Mouse (Mus musculus) left cerebral cortex, adult 18-20 months (tissue): Measurements from ENCODE around the gene Il6st. TPM values are rescaled to one million over a fixed set of nuclear protein-coding genes. Genes with fewer than 3 reads are reported as not detected.

Source experiments
- DNase-seq, 2 experiments: peaks; one replicate each; pipeline ENCODE4 v3.0.0; 2021 to 2022; ENCODE audit warnings: low spot score in 2 of 2, mixed read lengths in 1 of 2
- total RNA-seq, 2 experiments: library from RNA; stranded (reverse); gene quantifications; 2 replicates each; pipeline ENCODE4 v1.2.3; 2021

Gene Il6st
- total RNA-seq, 2 experiments from 2014 or later = 78.5 to 88.1 TPM

- no peak for DNase-seq
Measured at GRCm38 (mm10) chr13:112440668-112441067, 23.2 kb upstream of the Il6st start.

GRCm38 (mm10) chr13:112442867-112443529 is 20.9 kb upstream of the Il6st start:
- no peak for DNase-seq

- no peak for DNase-seq
Measured at GRCm38 (mm10) chr13:112447108-112447665, 16.7 kb upstream of the Il6st start.

DNA sequence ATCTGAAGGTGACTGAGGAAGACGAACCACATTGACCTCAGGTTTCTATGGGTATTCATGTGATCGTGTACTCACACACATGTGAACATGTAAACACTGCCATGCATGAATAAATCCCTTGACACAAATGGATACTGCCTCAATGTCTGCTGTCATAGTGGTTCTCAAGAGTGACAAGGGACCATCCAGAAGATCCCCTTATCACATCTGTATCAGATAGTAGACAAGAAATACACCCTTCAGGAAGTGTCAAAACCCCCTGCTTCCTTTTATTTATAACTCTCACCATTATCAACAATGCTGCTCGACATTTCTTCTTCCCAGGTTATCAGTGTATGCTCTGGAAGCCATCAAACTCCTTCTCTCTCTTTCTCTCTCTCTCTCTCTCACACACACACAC is 13.7 kb upstream of the Il6st start:
- no peak for DNase-seq

GRCm38 (mm10) chr13:112457366-112457765 is 6.5 kb upstream of the Il6st start:
- no peak for DNase-seq

DNA sequence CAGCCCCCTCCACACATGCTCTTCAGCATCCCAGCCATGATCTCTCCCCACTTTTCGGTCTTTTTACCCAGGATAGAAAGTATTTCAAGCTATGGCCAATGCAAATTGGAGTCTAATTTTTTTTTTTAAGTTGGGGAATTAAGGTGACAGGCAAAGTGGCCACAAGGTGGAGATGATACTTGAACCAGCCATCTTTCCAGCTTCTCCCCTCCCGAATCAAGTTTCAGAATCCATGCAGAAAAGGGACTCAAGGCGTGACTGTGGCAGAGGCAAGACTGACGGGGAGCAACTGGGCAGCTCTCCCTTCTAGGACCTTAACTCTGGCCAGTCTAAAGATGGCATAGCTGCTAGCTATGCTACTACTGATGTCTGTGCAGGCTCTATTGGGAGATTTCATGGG is 5.9 kb upstream of the Il6st start:
- no peak for DNase-seq

DNA sequence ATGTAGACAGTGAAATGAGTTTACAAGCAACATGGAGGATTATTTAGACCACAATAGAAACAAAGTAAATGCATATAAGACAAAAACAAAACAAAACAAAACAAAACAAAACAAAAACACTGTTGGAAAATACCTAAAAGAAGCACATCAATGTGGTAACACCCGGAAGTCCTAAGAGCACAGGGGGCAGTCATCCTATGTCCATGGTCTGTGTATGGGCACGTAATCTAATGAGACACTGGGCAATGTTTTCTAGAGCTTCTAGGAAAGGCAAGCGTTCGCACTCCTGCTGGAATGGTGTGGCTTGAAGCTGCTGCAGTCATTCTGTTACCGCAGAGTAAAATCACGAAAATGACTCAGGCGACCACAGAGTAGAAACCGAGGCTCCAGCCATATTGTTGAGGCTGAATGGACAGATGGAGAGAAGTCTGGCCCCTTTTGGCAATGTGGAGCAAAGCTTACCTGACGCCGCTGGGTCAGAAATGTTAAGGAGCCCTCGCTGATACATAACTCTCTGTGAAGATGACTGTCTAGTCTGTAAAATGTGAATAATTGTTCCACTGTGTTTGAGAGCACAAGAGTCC is 5.3 kb upstream of the Il6st start:
- no peak for DNase-seq

- DNase-seq = no peak
Measured at GRCm38 (mm10) chr13:112459956-112460355, 3.9 kb upstream of the Il6st start.

GRCm38 (mm10) chr13:112462411-112462987 is 1.4 kb upstream of the Il6st start:
- no peak for DNase-seq

DNA sequence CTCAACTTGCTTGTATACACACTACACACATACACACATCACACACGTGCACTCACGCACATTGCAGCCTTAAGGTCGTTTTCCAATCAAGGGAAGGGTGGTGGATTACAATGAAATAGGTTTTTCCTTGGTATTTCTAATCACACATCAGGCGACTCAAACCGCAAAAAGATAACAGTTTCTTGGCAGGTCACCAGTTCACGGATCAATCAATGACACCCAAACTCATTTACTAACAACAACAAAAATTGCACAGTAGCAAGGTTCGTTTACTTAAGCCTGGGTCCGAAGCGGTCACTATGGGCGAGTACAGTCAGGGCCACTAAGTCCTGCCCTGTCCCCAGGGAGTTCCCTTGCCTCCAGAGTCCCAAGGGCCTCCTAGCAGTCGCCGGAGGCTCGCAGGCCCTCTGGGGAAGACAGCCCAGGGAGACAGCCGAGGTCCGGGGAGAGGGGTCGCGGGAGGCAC is 500 bp upstream of the Il6st start:
- no peak for DNase-seq

- DNase-seq = no peak
Measured at GRCm38 (mm10) chr13:112464626-112465287, 887 bp downstream of the Il6st start.

DNA sequence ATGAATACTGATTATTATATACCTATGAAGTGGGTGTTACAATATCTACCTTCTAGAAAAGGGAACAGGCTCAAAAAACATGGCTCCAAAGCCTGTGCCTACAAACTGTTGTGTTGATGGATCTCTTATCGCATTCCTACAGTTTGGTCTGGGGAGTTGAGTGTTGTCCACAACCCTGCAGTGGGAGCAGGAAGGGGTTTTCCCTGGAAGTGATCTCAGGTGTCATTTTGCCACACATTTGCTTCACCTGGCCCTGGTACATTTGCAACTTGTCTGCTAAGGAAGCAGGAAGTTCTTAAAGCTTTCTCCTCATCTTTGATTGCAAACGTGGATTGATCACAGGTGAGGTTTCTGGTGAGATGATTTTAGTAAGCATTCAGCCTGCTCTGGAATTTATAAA is 1.7 kb downstream of the Il6st start:
- DNase-seq = no peak

GRCm38 (mm10) chr13:112466136-112466945 is 2.5 kb downstream of the Il6st start:
- DNase-seq = no peak

GRCm38 (mm10) chr13:112466946-112467255 is 3.0 kb downstream of the Il6st start:
- DNase-seq = no peak

DNA sequence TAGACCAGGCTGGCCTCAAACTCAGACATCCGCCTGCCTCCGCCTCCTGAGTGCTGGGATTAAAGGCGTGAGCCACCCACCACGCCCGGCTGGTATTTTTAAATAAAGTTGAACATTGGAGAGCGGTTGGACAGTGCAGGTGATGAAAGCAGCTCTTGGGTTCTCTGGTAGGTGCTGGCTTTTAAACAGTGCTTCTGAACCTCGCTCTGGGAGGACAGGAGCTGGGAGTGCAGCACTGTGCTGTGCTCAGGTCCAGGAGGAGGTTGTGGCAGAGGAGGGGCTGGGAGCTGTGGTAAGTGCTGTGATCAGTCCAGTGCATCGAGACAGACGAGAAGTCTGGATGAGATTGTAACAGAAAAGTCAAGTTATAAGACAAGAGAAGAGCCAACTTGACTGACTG is 3.5 kb downstream of the Il6st start:
- DNase-seq = no peak

DNA sequence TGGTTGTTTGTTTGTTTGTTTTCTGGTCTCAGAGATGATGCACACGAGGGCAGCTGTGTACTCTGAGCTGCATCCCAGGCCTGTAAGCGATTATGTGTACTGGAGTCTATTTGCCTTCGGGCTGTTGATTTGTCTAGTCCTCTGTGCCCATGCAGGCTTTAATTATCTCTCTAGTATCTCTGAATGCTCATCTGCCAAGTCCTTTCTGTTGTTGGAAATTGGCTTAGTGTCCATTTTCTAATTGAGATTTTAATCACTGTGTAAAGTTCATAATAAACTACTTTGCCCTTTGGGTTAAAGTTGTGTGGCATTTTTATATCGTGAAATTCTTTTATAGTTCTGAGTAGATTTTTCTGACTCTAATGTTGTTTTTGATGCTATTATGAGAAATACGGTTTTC is 5.6 kb downstream of the Il6st start:
- DNase-seq = no peak

DNA sequence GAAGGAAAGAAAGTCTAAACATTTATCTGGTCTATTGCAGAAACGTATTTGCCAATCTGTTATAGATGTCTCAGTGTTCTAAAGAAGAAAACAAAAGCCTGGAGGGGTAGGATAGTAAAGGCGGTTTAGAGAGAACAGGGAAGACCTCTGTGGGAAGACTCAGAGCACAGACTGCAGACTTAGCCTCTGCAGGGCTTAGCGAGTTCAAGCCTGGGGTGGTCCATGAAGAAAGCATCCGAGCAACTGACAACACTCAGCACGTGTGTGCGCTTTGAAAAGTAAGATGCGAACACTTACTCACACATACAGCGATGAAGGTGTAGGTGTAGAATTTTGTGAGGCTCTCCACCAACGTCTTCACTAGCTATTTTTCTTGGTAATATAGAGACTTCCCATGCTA is 7.3 kb downstream of the Il6st start:
- no peak for DNase-seq

DNA sequence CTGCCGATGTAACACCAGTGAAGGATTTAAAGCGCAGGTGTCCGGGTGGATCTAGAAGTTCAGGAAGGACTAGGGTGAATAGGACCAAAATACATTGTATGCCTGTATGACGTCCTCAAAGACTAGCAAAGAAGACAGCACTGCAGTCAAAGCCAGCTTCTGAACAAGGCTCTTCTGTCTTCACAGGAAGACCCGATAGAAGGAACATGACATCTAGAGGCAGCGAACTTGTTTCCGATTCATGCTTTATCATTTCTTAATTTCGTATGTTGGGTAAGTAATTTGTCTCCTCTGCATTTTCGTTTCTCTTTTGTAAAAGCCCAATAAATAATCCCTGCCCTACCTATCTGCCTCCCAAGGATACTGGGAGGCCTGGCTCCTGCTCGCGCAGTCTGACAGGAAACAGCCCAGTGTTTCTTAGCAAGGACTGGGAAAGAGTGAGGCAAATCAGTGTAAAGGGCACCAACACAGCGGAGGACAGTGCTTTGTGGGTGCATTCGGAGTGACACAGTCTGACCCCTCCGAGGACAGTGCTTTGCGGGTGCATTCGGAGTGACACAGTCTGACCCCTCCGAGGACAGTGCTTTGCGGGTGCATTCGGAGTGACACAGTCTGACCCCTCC is 8.6 kb downstream of the Il6st start:
- DNase-seq = no peak

DNA sequence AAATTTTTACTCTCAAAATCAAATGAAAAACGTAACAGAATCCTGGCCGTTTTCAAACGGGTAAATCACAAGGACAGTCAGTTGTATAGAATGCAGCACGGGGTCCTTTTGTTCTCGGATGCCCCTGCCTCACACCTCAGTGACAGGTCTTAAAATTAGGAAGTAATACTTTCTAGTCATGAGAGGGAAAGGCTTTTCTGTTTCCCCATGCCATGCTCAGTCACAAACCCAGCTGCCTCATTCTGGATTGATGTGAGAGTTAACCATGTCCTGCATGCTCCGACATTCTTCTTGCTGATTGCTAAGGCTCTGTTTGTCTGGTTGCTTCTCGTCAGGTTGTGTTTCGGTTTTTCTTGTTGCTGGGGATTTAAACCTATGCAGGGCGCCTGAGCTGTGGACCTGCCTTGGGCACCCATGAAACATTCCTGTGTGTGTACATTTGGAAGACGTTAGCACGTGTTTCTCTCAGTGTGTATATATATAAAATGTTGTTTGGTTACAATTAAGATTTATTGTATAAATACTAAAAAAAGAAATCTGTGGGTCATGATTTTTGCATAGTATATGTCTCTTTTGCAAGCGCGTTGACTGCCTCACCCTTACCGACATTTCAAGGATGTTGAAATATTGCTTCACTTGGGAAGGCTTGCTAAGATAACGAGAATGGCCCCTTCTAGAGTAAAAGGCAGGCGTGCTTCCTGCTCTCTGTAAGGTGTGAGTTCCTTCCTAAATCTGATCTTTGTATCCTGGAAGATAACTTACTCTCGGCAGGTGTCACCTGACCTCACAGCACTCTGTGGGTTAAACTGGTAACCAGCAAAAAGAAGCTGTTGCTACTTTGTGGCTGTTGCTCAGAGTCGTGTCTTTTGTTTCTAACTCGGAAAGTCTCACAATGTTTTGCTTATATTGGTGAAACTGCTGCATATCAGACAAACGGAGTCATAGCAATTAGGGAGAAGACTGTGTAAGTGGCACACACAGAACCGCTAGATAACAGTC is 10.2 kb downstream of the Il6st start:
- no peak for DNase-seq

DNA sequence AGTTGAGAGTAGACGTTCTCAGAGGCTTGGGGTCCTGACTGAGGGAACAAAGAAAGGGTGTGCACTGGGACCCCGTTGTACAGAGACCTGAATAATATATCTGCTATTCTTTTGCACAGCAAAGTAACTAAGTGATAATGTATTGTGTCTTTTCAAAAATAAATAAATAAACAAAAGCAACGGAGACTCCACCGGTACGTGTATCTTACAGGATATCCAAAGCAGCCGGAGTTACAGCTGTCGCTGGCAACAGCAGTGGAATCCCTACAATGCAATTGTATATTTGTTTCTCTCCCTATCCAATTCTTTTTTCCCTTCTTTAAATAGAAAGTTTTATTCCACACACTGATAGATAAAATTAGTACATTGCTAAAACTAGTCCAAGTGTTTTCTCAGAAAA is 15.2 kb downstream of the Il6st start:
- no peak for DNase-seq
